In genomic region chr19:5831224-5831957, GRCm38 (mm10) we compare ENCODE assay signal across 17 mouse cellular contexts. TPM values are rescaled to one million over a fixed set of nuclear protein-coding genes. Genes with fewer than 3 reads are reported as not detected.
DNase-seq lines count a peak whose midpoint lies in the region; ATAC-seq and TF ChIP-seq lines count a peak whose summit lies in the region.
"Had no signal": no experiment of that assay in that cellular context is flagged by ENCODE, and none has a peak within 500 bp of the region (broad histone marks: within the 10 kb centered on the region; RNA-seq: fewer than 3 reads in every experiment).

No protein-coding gene starts in this region.

- H3K4me1 ChIP-seq in kidney, adult 2 months (ENCODE audit: control insufficient read depth, insufficient read depth, low read length): peaks cover 40% of the 10 kb centered on the region
- H3K4me1 ChIP-seq in bone marrow macrophage, adult 2 months (ENCODE audit: control insufficient read depth, insufficient read depth, low read length): peaks cover 12% of the 10 kb centered on the region
- H3K4me1 ChIP-seq in kidney, postnatal 0 days (replicated peaks; ENCODE audit: insufficient read depth, low read length): no peaks in the 10 kb centered on the region

- WGBS in kidney, adult 2 months: 42% methylated on average over 11 of the region's 11 CpGs
- 76% methylated on average over 11 of the region's 11 CpGs for WGBS in kidney, postnatal 0 days

- TF ChIP-seq CTCF in kidney, adult 2 months (conservative IDR thresholded peaks at IDR 0.05; ENCODE audit: insufficient read depth, insufficient read length, low read depth, low read length): no peak
- no peak for TF ChIP-seq CTCF in bone marrow macrophage, adult 2 months (IDR thresholded peaks at IDR 0.05; ENCODE audit: low read depth, low read length)
- TF ChIP-seq CTCF in kidney, postnatal 0 days (IDR thresholded peaks at IDR 0.05; ENCODE audit: low read depth): no peak

- H3K27me3 ChIP-seq in kidney, adult 2 months (replicated peaks; ENCODE audit: control insufficient read depth, insufficient read depth, low read length): no peaks in the 10 kb centered on the region
- H3K27me3 ChIP-seq in kidney, postnatal 0 days (ENCODE audit: insufficient read depth, low read length): no peaks in the 10 kb centered on the region
- H3K27me3 ChIP-seq: midbrain, embryonic 13.5 days had no signal

- peak; percentile 46 for TF ChIP-seq POLR2A in kidney, adult 2 months (IDR thresholded peaks at IDR 0.05; ENCODE audit: low read depth, low read length)
- no peak for TF ChIP-seq POLR2A in bone marrow macrophage, adult 2 months (IDR thresholded peaks at IDR 0.05; ENCODE audit: borderline replicate concordance, low read depth, low read length)

- no peak overlapping the region for H3K4me3 ChIP-seq in kidney, adult 2 months (ENCODE audit: insufficient read depth, low read depth, low read length)
- no peak overlapping the region for H3K4me3 ChIP-seq in bone marrow macrophage, adult 2 months (ENCODE audit: insufficient read depth, low read length)
- no peak overlapping the region for H3K4me3 ChIP-seq in kidney, postnatal 0 days (replicated peaks; ENCODE audit: low read depth, low read length)
- H3K4me3 ChIP-seq: heart, embryonic 10.5 days; midbrain, embryonic 13.5 days had no signal

- peak; percentile 14 for DNase-seq in adrenal gland, postnatal 14 days
- no peak for DNase-seq in adrenal gland, adult 8-10 months
- peak; percentile 72 for DNase-seq in kidney, adult 2 months
- no peak for DNase-seq in kidney, postnatal 14 days
- no peak for DNase-seq in kidney, postnatal 0 days (ENCODE audit: low spot score)
- DNase-seq in right cerebral cortex, adult 2 months (ENCODE audit: low spot score in 2 of 2): no peak
- no peak for DNase-seq in layer of hippocampus, adult 9-10 months (ENCODE audit: low spot score)
- DNase-seq: cerebellum, postnatal 10 days; heart, postnatal 36 days; layer of hippocampus, adult 9-11 months; thymus, postnatal 4 days had no signal

- H3K36me3 ChIP-seq in kidney, adult 2 months (ENCODE audit: control insufficient read depth, insufficient read depth, low read length): peaks cover 3% of the 10 kb centered on the region; the same call in 1 of the 2 replicates
- 0 out of 2 replicates have a peak, but pooled peaks cover 4% of the 10 kb centered on the region for H3K36me3 ChIP-seq in kidney, postnatal 0 days (ENCODE audit: insufficient read depth, low read length)
- H3K36me3 ChIP-seq: heart, embryonic 10.5 days; midbrain, embryonic 13.5 days had no signal

- H3K27ac ChIP-seq in kidney, adult 2 months (ENCODE audit: insufficient read depth, low read depth, low read length): peak overlapping the region; percentile 85
- peak overlapping the region; percentile 16 for H3K27ac ChIP-seq in bone marrow macrophage, adult 2 months (ENCODE audit: insufficient read depth, low read depth, low read length)
- H3K27ac ChIP-seq in kidney, postnatal 0 days: peak overlapping the region; percentile 27
- H3K27ac ChIP-seq: heart, embryonic 10.5 days; liver, embryonic 14.5 days; midbrain, embryonic 13.5 days had no signal

- ATAC-seq in kidney, postnatal 0 days (replicated peaks; ENCODE audit: low FRiP score, low read depth): peak; percentile 25
- ATAC-seq: activated CD4-positive, CD25-positive, alpha-beta regulatory T cell, adult 4 months; forebrain, embryonic 16.5 days; midbrain, embryonic 13.5 days had no signal

- no peaks in the 10 kb centered on the region for H3K9me3 ChIP-seq in kidney, postnatal 0 days (replicated peaks; ENCODE audit: low read length)
- H3K9me3 ChIP-seq: heart, embryonic 10.5 days; midbrain, embryonic 13.5 days had no signal

- no peak overlapping the region for H3K4me2 ChIP-seq in kidney, postnatal 0 days (ENCODE audit: low read length)
- H3K4me2 ChIP-seq: midbrain, embryonic 13.5 days had no signal

- H3K9ac ChIP-seq in kidney, postnatal 0 days (ENCODE audit: low read depth, low read length): no peak overlapping the region
- H3K9ac ChIP-seq: liver, embryonic 14.5 days; midbrain, embryonic 13.5 days had no signal

RNA-seq across cellular contexts. Expression of gene Frmd8, which starts 43.7 kb away (rescaled TPM):
- total RNA-seq in adrenal gland, postnatal 14 days (2021): 26.0 and 34.5 TPM in 2 replicates
- total RNA-seq in adrenal gland, adult 8-10 months (2022): 10 to 100 TPM; 47.6 to 55.2 (median 53.4) TPM
- 18.5 and 23.1 TPM in 2 replicates for polyA plus RNA-seq in kidney, adult 2 months (2012; rRNA removed)
- polyA plus RNA-seq in bone marrow macrophage, adult 2 months (2012; ENCODE audit: insufficient read depth, insufficient read length, missing spikeins): 24.6 and 25.2 TPM in 2 replicates
- polyA plus RNA-seq in kidney, postnatal 0 days (2015; fragmentation: Nextera tagmentation; extraction: Ambion mirVana): 31.6 and 35.9 TPM in 2 replicates

RNA-seq across cellular contexts. Expression of gene Slc25a45, which starts 46.2 kb away (rescaled TPM):
- 14.7 and 16.5 TPM in 2 replicates for total RNA-seq in adrenal gland, postnatal 14 days (2021)
- total RNA-seq in adrenal gland, adult 8-10 months (2022): 10 to 100 TPM; 12.8 to 21.7 (median 17.5) TPM
- 52.7 and 63.4 TPM in 2 replicates for polyA plus RNA-seq in kidney, adult 2 months (2012; rRNA removed)
- polyA plus RNA-seq in bone marrow macrophage, adult 2 months (2012; ENCODE audit: insufficient read depth, insufficient read length, missing spikeins): 74.2 and 78.0 TPM in 2 replicates
- 19.9 and 24.5 TPM in 2 replicates for polyA plus RNA-seq in kidney, postnatal 0 days (2015; fragmentation: Nextera tagmentation; extraction: Ambion mirVana)

Comparison
In these comparisons a context has a peak if more than half of its experiments do, and no peak if none do; other contexts are left out.
1. DNase-seq: peak in adrenal gland, postnatal 14 days (single experiment) and kidney, adult 2 months (single experiment); none in adrenal gland, adult 8-10 months (single experiment), kidney, postnatal 14 days (single experiment), kidney, postnatal 0 days (single experiment), right cerebral cortex, adult 2 months (0 of 2) and layer of hippocampus, adult 9-10 months (single experiment).
2. H3K27ac ChIP-seq: peak in every context shown above with its lines; median percentile 85 in kidney, adult 2 months; 27 in kidney, postnatal 0 days; 16 in bone marrow macrophage, adult 2 months.